ENCODE assay signal across 8 mouse cellular contexts in the genomic region with DNA sequence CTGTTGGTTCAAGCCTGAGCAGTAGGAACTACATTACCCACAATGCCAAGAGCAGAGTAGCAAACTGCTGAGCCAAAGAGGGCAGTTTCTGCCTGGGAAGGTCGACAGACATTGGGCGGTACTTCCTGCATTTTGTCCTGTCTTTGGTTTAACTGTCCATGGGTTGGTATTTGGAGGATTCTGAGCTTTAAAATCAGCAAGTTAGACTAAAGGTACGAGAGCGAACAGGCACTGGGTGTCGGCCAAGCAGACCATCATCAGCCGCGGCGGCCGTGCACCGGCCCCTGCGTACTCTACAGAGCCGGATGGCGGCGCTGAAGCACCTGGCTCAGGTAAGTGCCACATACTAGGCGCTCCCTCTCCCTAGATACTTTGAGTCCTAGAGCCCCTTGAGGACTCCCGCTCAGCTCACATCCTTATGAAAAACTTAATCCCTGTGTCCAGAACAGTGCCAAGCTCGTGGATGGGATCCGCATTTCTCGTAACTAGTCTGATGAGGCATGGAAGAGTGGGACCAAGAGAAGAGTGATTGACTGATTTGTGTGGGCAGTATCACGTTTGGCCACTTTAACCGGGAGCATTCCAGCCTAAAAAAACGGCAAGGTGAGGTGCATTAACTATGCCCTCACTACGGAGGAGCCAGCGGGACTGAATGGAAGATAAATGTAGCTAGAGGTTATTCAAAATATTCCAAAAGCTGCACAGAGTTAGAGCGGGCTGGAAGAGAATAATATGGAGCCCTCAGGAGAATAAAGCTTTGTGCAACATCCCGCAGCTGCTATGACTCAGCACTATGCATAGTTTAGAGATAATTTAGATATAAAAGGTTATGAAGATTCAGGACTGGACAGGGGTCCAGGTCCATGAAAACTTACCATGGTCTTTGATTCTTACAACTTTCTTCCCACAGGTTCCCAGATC. TPM values are rescaled to one million over a fixed set of nuclear protein-coding genes. Genes with fewer than 3 reads are reported as not detected.
DNase-seq lines count a peak whose midpoint lies in the region; ATAC-seq and TF ChIP-seq lines count a peak whose summit lies in the region.

A gene (plus strand): TSS at position 104 of the 921 bp plus-strand sequence.

- H3K36me3 ChIP-seq in intestine, postnatal 0 days (ENCODE audit: control insufficient read depth, insufficient read depth) = 0 out of 2 replicates have a peak, but pooled peaks cover 7% of the 10 kb centered on the region

- no peaks in the 10 kb centered on the region for H3K9me3 ChIP-seq in intestine, postnatal 0 days (ENCODE audit: control insufficient read depth)

- peak within 1 kb of the TSS; percentile 62; the same call in 1 of the 2 replicates for H3K27ac ChIP-seq in intestine, postnatal 0 days (ENCODE audit: low read depth, low read length)

- H3K27me3 ChIP-seq in intestine, postnatal 0 days (replicated peaks; ENCODE audit: control insufficient read depth, insufficient read depth, low read length) = no peaks in the 10 kb centered on the region

- H3K4me1 ChIP-seq in intestine, postnatal 0 days (replicated peaks; ENCODE audit: control insufficient read depth, insufficient read depth, low read length) = no peaks in the 10 kb centered on the region; the same call in 1 of the 2 replicates

- intact Hi-C loops in left cerebral cortex, postnatal 25 days (cut with DNase I) = loop anchor here (1.0 to 10.0 kb wide), 2 partner anchors 50 to 587 kb away; a partner anchor contains a TSS

- WGBS in intestine, postnatal 0 days = 2% methylated on average over 26 of the region's 26 CpGs

- peak; percentile 52 for TF ChIP-seq CTCF in intestine, postnatal 0 days (IDR thresholded peaks at IDR 0.05; ENCODE audit: low read depth)

- peak; percentile 59 to 60 for DNase-seq in urinary bladder, adult 18-20 months (ENCODE audit: low spot score in 2 of 2)
- DNase-seq in urinary bladder, postnatal 10 days (ENCODE audit: low spot score) = no peak
- peak; percentile 54 for DNase-seq in embryo, embryonic 9.5 days (ENCODE audit: extremely low spot score)
- peak; percentile 67 to 90 for DNase-seq in left cerebral cortex, postnatal 25 days (ENCODE audit: low spot score in 2 of 2)
- peak; percentile 27 for DNase-seq in right cerebral cortex, postnatal 14 days

- peak within 1 kb of the TSS; percentile 71 for H3K9ac ChIP-seq in intestine, postnatal 0 days (ENCODE audit: low read depth, low read length)

- peak within 1 kb of the TSS; percentile 75 for H3K4me2 ChIP-seq in intestine, postnatal 0 days (replicated peaks; ENCODE audit: low read depth)

- H3K4me3 ChIP-seq in intestine, postnatal 0 days (ENCODE audit: low read depth, low read length) = peak within 1 kb of the TSS; percentile 66

- peak; percentile 99 for ATAC-seq in granulocyte monocyte progenitor cell, adult 5-6 weeks (replicated peaks; ENCODE audit: poor library complexity, severe bottlenecking)
- ATAC-seq in intestine, postnatal 0 days = peak; percentile 97
- peak; percentile 99 for ATAC-seq in megakaryocyte-erythroid progenitor cell, adult 5-6 weeks (replicated peaks; ENCODE audit: low FRiP score, low TSS enrichment, poor library complexity, severe bottlenecking)

RNA-seq across cellular contexts. Expression of the gene that starts here (rescaled TPM):
- 0.77 and 5.0 TPM in 2 replicates for total RNA-seq in granulocyte monocyte progenitor cell, adult 5-6 weeks (2014; fragmentation: Nextera tagmentation)
- 2.5 and 2.9 TPM in 2 replicates for total RNA-seq in granulocyte monocyte progenitor cell, adult 5-6 weeks (2017)
- 0.98 and 1.0 TPM in 2 replicates for polyA plus RNA-seq in intestine, postnatal 0 days (2015; fragmentation: Nextera tagmentation; extraction: Ambion mirVana)
- total RNA-seq in left cerebral cortex, postnatal 25 days (2021) = 1 to 10 TPM; 5.7 to 7.9 TPM
- 1.6 and 6.9 TPM in 2 replicates for total RNA-seq in megakaryocyte-erythroid progenitor cell, adult 5-6 weeks (2014; fragmentation: Nextera tagmentation)
- 2.2 and 2.3 TPM in 2 replicates for total RNA-seq in megakaryocyte-erythroid progenitor cell, adult 5-6 weeks (2017)
